Mouse (Mus musculus) spleen, adult 2 months (tissue): Measurements from ENCODE around the gene Prdm10.

Source experiments
- CTCF ChIP-seq: fragments of 200-500 bp; IDR thresholded peaks from 2 replicates; pipeline ENCODE4 v1.5.1; 2011; ENCODE audit warnings: mild to moderate bottlenecking, inconsistent platforms; ENCODE audit not compliant: insufficient read depth, insufficient read length, insufficient replicate concordance; ENCODE audit errors: extremely low read depth
- POLR2A ChIP-seq: fragments of 200-500 bp; IDR thresholded peaks from 2 replicates; pipeline ENCODE4 v1.6.1; 2011; ENCODE audit warnings: low read depth, low read length, inconsistent platforms

GRCm38 (mm10) chr9:31246421-31246820 lies 33.9 kb upstream of the Prdm10 start:
- TF ChIP-seq POLR2A = no peak
- no peak for TF ChIP-seq CTCF
